Mouse (Mus musculus): ENCODE measurements at regions not wholly inside any gene's neighbourhood (a gene's known extent, or its start where the extent isn't known, plus 50 kb on each side); places are given as distances from the start of the nearest gene placed in this dataset.

DNA sequence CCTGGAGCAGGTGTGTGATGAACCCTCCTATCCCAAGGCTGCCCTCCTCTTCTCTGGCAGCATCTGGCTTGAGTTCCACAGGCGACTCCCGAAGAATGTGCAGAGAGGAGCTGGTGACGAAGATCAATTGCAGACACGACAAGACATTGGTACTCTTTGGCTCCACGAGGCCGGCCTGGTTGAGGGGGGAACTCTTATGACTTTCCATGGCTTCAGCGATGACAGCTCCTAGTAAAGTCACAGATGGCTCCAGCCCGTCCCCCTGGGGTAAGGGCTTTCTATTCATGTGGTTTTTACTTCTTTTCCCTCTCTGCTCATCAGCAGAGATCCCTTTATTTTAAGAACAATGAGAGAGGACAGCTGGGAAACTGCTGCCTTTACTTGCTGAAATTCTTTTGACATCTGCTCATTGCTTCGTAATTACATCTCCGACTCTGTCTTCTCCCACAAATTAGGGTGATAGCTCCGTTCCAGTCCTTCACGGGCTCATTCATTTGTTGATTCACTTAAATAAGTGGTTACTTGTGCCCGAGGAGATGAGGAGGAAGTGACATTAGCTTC is 284.2 kb upstream of the Msx2 start:
- TF ChIP-seq CTCF (IDR thresholded peaks at IDR 0.05) (no peak), POLR2A (IDR thresholded peaks at IDR 0.05; ENCODE audit: insufficient read depth, low read depth, low read length) (no peak)

Data from heart, adult 2 months (tissue).